Mouse (Mus musculus) ES-E14 (cell line): ENCODE data around the gene Mast4. TPM values are rescaled to one million over a fixed set of nuclear protein-coding genes. Genes with fewer than 3 reads are reported as not detected.

Experiments
- DNase-seq: peaks from one replicate; pipeline ENCODE4 v3.0.0-alpha.2; 2013; ENCODE audit warnings: low read depth, low spot score
- H3K27ac ChIP-seq: 2 replicates; pipeline ENCODE4 v1.5.1; 2012; ENCODE audit warnings: low read depth, mild to moderate bottlenecking, low read length, moderate library complexity, mixed read lengths; ENCODE audit not compliant: poor library complexity, insufficient read depth, severe bottlenecking
- H3K36me3 ChIP-seq: 2 replicates; pipeline ENCODE4 v1.6.1; 2012; ENCODE audit warnings: mild to moderate bottlenecking, low read length, moderate library complexity, mixed read lengths; ENCODE audit not compliant: control insufficient read depth, poor library complexity, insufficient read depth, severe bottlenecking
- H3K4me1 ChIP-seq, 2 experiments: fragments of 150-350 bp in 1 of 2; sonication (generic) in 1 of 2; 2 replicates each; pipeline ENCODE4 v1.6.1; 2012; ENCODE audit warnings: low read length in 2 of 2, mild to moderate bottlenecking in 1 of 2, mixed read lengths in 1 of 2; ENCODE audit not compliant: control insufficient read depth in 2 of 2, insufficient read depth in 2 of 2, poor library complexity in 1 of 2
- H3K4me3 ChIP-seq, 2 experiments: fragments of 150-350 bp in 1 of 2; sonication (generic) in 1 of 2; 2 replicates each; pipeline ENCODE4 v1.5.1; 2012; ENCODE audit warnings: low read length in 2 of 2, low read depth in 1 of 2, mild to moderate bottlenecking in 1 of 2, mixed read lengths in 1 of 2; ENCODE audit not compliant: insufficient read depth in 1 of 2, poor library complexity in 1 of 2, severe bottlenecking in 1 of 2
- H3K9ac ChIP-seq: 2 replicates; pipeline ENCODE4 v1.6.1; 2012; ENCODE audit warnings: low read depth, mild to moderate bottlenecking, low read length, mixed read lengths; ENCODE audit not compliant: poor library complexity, insufficient read depth, severe bottlenecking
- H3K9me3 ChIP-seq: fragments of 150-350 bp; sonication (generic); 2 replicates; pipeline ENCODE4 v1.6.1; 2012; ENCODE audit warnings: low read depth, mild to moderate bottlenecking, low read length; ENCODE audit not compliant: control insufficient read depth, insufficient read depth
- CHD2 ChIP-seq: IDR thresholded peaks from 2 replicates; pipeline ENCODE4 v1.6.1; 2014; ENCODE audit warnings: mild to moderate bottlenecking, low read depth, low read length, inconsistent platforms
- HCFC1 ChIP-seq: IDR thresholded peaks from 2 replicates; pipeline ENCODE4 v1.6.1; 2012; ENCODE audit warnings: low read length, inconsistent platforms, borderline replicate concordance; ENCODE audit not compliant: insufficient read depth
- MAFK ChIP-seq: IDR thresholded peaks from 2 replicates; pipeline ENCODE4 v1.6.1; 2014; ENCODE audit warnings: mild to moderate bottlenecking, low read depth, low read length, inconsistent platforms; ENCODE audit not compliant: insufficient read depth
- ZC3H11A ChIP-seq: IDR thresholded peaks from 2 replicates; pipeline ENCODE4 v1.6.1; 2012; ENCODE audit warnings: low read depth, mild to moderate bottlenecking, inconsistent platforms, low read length, borderline replicate concordance
- ZNF384 ChIP-seq: IDR thresholded peaks from 2 replicates; pipeline ENCODE4 v1.6.1; 2012; ENCODE audit warnings: low read depth, low read length, inconsistent platforms
- in situ Hi-C, 2 experiments: fragments of 600-800 bp; cut with MboI; formaldehyde crosslinking; loops; one replicate each; pipeline ENCODE4 v1.15.1; 2025; ENCODE audit warnings: low sequenced_read_pairs in 2 of 2, inconsistent platforms in 1 of 2; ENCODE audit not compliant: unreplicated experiment in 2 of 2
- total RNA-seq: library from RNA; depleted of rRNA; stranded (reverse); fragments of 300-350 nt; gene quantifications from 2 replicates; pipeline ENCODE4 v1.2.3, GENCODE M21; 2012

Mast4 gene
- total RNA-seq, 1 experiment, result 8.3 TPM

DNA sequence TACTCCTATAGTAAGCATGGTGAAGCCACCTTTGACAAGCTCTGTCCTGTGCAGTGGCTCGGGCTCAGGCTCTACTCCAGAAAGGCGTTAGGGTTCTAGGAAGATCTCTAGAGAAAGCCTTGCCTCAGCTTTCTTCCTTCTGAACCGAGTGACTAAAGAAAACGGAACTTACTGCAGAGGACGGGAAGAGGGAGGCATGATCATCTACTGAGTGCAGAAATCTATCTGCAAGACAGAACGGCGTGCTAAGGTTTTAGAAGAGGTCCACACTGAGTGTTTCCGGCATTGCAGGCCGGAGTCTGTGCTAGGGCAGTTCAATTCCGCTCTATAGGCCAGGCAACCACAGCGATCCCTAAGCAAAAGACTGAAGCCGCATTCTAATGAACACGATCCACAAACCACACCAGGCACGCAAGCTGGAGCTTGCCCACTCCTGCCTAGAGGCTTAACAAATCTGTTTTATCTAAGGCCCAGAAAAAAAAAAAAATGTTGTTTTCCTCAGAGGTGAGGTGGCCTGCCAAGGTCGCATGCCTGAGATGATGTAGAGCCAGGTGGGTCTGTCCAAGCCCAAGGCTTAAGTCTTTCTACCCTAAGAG lies 445.3 kb downstream of the Mast4 start:
- H3K27ac ChIP-seq, result no peak overlapping the region
- no peak overlapping the region for H3K9ac ChIP-seq
- H3K36me3 ChIP-seq, result no peaks in the 10 kb centered on the region
- no peaks in the 10 kb centered on the region for H3K9me3 ChIP-seq
- peaks cover 2% of the 10 kb centered on the region in 2 experiments; a peak in 2 of 4 replicates for H3K4me1 ChIP-seq
- H3K4me3 ChIP-seq, result 0 out of 4 replicates have a peak overlapping the region, but pooled peaks of 1 of the 2 experiments have one; percentile 27
- TF ChIP-seq MAFK, result no peak
- no peak for TF ChIP-seq ZC3H11A
- TF ChIP-seq CHD2, result no peak
- no peak for TF ChIP-seq HCFC1
- TF ChIP-seq ZNF384, result no peak
- DNase-seq, result no peak
- in situ Hi-C loops, result no loop called here

DNA sequence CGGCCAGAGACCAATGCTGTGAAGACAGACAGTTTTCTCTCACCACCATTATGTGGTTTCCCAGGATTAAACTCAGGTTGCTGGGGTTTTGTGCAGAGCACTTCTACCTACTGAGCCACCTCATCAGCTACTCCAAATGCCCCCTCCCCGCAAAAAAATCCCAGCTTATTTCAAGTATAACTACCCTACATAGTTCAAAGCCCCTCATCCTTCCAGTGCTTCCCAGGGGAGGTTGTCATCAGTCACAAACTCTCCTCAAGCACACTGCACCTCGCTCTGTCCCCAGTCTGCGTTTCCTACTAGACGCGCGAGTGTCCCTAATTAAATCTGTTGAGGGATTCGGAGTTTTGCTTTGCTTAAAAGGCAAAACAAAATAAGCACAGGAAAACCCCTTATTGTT lies 446.1 kb downstream of the Mast4 start:
- Histone ChIP-seq H3K4me3 (no peak overlapping the region), H3K9me3 (no peaks in the 10 kb centered on the region), H3K4me1 (peaks cover 0 to 1% of the 10 kb centered on the region in 2 experiments; a peak in 1 of 4 replicates), H3K9ac (no peak overlapping the region), H3K36me3 (no peaks in the 10 kb centered on the region), H3K27ac (no peak overlapping the region)
- in situ Hi-C loops, result no loop called here
- no peak for TF ChIP-seq MAFK
- TF ChIP-seq CHD2, result no peak
- no peak for TF ChIP-seq HCFC1
- no peak for TF ChIP-seq ZNF384
- TF ChIP-seq ZC3H11A, result no peak
- no peak for DNase-seq

DNA sequence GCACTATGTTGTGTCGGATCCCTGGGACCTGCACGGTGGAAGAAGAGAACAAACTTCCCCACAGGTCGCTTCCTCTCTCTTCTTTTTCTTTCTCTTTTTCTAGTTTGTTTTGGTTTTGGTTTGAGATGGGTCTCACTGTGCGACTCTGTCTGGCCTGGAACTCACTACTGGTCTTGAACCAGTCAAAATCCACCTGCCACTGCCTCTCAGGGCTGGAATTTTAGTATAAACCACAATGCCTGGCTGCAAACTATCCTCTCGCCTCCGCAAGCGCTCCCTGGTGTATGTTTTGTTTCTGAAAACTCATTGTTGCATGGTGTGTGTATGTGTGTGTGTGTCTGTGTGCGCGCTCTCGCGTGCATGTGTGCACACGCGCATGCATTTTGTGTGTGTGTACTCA lies 446.8 kb downstream of the Mast4 start:
- no peak for TF ChIP-seq ZC3H11A
- TF ChIP-seq CHD2, result no peak
- TF ChIP-seq HCFC1, result no peak
- TF ChIP-seq ZNF384, result no peak
- TF ChIP-seq MAFK, result no peak
- Histone ChIP-seq H3K4me3 (no peak overlapping the region), H3K9ac (no peak overlapping the region), H3K9me3 (no peaks in the 10 kb centered on the region), H3K27ac (no peak overlapping the region), H3K36me3 (no peaks in the 10 kb centered on the region), H3K4me1 (peaks cover 0 to 1% of the 10 kb centered on the region in 2 experiments; a peak in 1 of 4 replicates)
- no peak for DNase-seq
- in situ Hi-C loops, result no loop called here

DNA sequence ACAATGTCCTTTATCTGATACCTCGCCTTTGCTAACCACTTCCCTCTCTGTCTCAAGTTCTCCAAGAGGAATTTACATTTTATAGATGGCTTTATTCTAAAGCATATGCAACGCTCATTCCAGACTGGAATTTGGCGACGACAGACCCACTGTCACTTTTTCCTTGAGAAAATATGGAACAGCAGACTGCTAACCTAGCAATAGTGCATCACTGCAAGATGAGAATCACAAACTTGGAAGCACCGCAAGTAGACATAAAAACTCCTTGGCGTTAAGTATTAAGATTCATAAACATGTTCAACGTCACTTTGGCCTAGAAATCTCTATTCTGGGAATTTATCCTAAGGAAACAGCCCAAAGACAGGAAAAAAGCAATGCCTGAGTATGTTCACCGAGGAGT lies 447.5 kb downstream of the Mast4 start:
- no peak overlapping the region for H3K4me3 ChIP-seq
- in situ Hi-C loops, result no loop called here
- DNase-seq, result no peak
- no peaks in the 10 kb centered on the region for H3K9me3 ChIP-seq
- TF ChIP-seq ZC3H11A (no peak), HCFC1 (no peak)
- H3K9ac ChIP-seq, result no peak overlapping the region
- no peaks in the 10 kb centered on the region for H3K36me3 ChIP-seq
- H3K27ac ChIP-seq, result no peak overlapping the region
- H3K4me1 ChIP-seq, result peaks cover 0 to 1% of the 10 kb centered on the region in 2 experiments; a peak in 1 of 4 replicates

DNA sequence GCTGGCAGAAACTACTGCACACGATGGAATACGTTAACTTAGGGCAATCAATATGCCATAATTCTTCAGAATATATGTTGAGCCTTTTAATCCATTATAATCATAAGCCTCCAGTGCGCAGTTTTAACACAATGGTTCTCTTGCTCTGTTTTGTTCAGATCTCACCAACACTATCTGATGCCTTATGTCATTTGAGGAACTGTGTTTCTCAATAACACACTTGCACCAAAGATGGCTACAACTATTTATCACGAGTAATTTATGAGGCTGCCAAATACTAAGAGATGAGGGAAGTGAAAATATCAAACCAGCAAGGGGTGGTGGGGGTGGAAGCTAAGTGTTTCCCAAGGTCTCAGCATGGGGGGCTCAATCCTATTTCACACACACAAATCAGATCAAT lies 448.1 kb downstream of the Mast4 start:
- Histone ChIP-seq H3K4me1 (peaks cover 0 to 1% of the 10 kb centered on the region in 2 experiments; a peak in 1 of 4 replicates), H3K4me3 (no peak overlapping the region), H3K27ac (no peak overlapping the region), H3K9ac (no peak overlapping the region), H3K9me3 (no peaks in the 10 kb centered on the region), H3K36me3 (no peaks in the 10 kb centered on the region)
- DNase-seq, result no peak
- in situ Hi-C loops, result no loop called here
- TF ChIP-seq ZNF384 (no peak), MAFK (no peak), ZC3H11A (no peak), CHD2 (no peak)
